8 mouse cellular contexts compared by ENCODE assay signal in genomic region chr1:72854337-72855237, GRCm38 (mm10). TPM values are rescaled to one million over a fixed set of nuclear protein-coding genes. Genes with fewer than 3 reads are reported as not detected.
A peak's percentile ranks its signal among the peaks of the same experiment; 100 is the strongest.
DNase-seq lines count a peak whose midpoint lies in the region; ATAC-seq and TF ChIP-seq lines count a peak whose summit lies in the region.
"Had no signal": no experiment of that assay in that cellular context is flagged by ENCODE, and none has a peak within 500 bp of the region (broad histone marks: within the 10 kb centered on the region; RNA-seq: fewer than 3 reads in every experiment).

No protein-coding gene starts in this region.

- no peak overlapping the region for H3K9ac ChIP-seq in hindbrain, embryonic 15.5 days
- H3K9ac ChIP-seq in stomach, postnatal 0 days (ENCODE audit: low read length): no peak overlapping the region
- H3K9ac ChIP-seq: neural tube, embryonic 13.5 days had no signal

- peak; percentile 66 to 74 for DNase-seq in right cerebral cortex, adult 2 months (ENCODE audit: low spot score in 2 of 2)
- DNase-seq in right cerebral cortex, postnatal 36 days (ENCODE audit: low spot score in 2 of 2): no peak
- peak; percentile 64 for DNase-seq in adipocyte (ENCODE audit: low spot score)
- DNase-seq in embryo, embryonic 11 days: peak; percentile 76
- DNase-seq in lung, postnatal 25 days (ENCODE audit: low spot score): peak; percentile 41
- peak; percentile 48 for DNase-seq in stomach, postnatal 0 days (ENCODE audit: low spot score)

- H3K36me3 ChIP-seq in hindbrain, embryonic 15.5 days: no peaks in the 10 kb centered on the region
- peaks cover 14% of the 10 kb centered on the region for H3K36me3 ChIP-seq in stomach, postnatal 0 days (ENCODE audit: control insufficient read depth, insufficient read depth, low read length)

- 38% methylated on average over 10 of the region's 10 CpGs for WGBS in hindbrain, embryonic 15.5 days
- WGBS in stomach, postnatal 0 days: 45% methylated on average over 10 of the region's 10 CpGs

- no peaks in the 10 kb centered on the region for H3K27me3 ChIP-seq in hindbrain, embryonic 15.5 days
- H3K27me3 ChIP-seq in stomach, postnatal 0 days (ENCODE audit: control insufficient read depth, insufficient read depth, low read length): no peaks in the 10 kb centered on the region
- H3K27me3 ChIP-seq: neural tube, embryonic 13.5 days had no signal

- no peak overlapping the region for H3K4me3 ChIP-seq in hindbrain, embryonic 15.5 days
- H3K4me3 ChIP-seq in stomach, postnatal 0 days (ENCODE audit: low read depth, low read length): no peak overlapping the region
- H3K4me3 ChIP-seq: neural tube, embryonic 13.5 days had no signal

- ATAC-seq in hindbrain, embryonic 15.5 days (ENCODE audit: low FRiP score, low read depth): peak; percentile 39; the same call in 1 of the 2 replicates
- ATAC-seq in stomach, postnatal 0 days (ENCODE audit: low FRiP score, low TSS enrichment): no peak

- H3K4me2 ChIP-seq in hindbrain, embryonic 15.5 days: no peak overlapping the region
- H3K4me2 ChIP-seq in stomach, postnatal 0 days (replicated peaks; ENCODE audit: low read depth): no peak overlapping the region
- H3K4me2 ChIP-seq: neural tube, embryonic 13.5 days had no signal

- no peak overlapping the region for H3K27ac ChIP-seq in hindbrain, embryonic 15.5 days (replicated peaks)
- H3K27ac ChIP-seq in stomach, postnatal 0 days (replicated peaks): no peak overlapping the region
- H3K27ac ChIP-seq: neural tube, embryonic 13.5 days had no signal

- no peaks in the 10 kb centered on the region for H3K9me3 ChIP-seq in hindbrain, embryonic 15.5 days
- no peaks in the 10 kb centered on the region for H3K9me3 ChIP-seq in stomach, postnatal 0 days (ENCODE audit: control insufficient read depth, low read length)
- H3K9me3 ChIP-seq: neural tube, embryonic 13.5 days had no signal

- no peak for TF ChIP-seq EP300 in stomach, postnatal 0 days (optimal IDR thresholded peaks at IDR 0.05)

- peaks cover 21% of the 10 kb centered on the region for H3K4me1 ChIP-seq in hindbrain, embryonic 15.5 days (replicated peaks)
- H3K4me1 ChIP-seq in stomach, postnatal 0 days (replicated peaks; ENCODE audit: control insufficient read depth, insufficient read depth): no peaks in the 10 kb centered on the region

- TF ChIP-seq CTCF in stomach, postnatal 0 days (IDR thresholded peaks at IDR 0.05; ENCODE audit: low read depth): peak; percentile 99

RNA-seq across cellular contexts. Expression of gene Igfbp5, which starts 20.1 kb away (rescaled TPM):
- polyA plus RNA-seq in hindbrain, embryonic 15.5 days (2015; fragmentation: Nextera tagmentation; extraction: Ambion mirVana): 48.5 and 56.5 TPM in 2 replicates
- polyA plus RNA-seq in stomach, postnatal 0 days (2015; fragmentation: Nextera tagmentation; extraction: Ambion mirVana): 37.8 and 44.2 TPM in 2 replicates

RNA-seq across cellular contexts. Expression of gene Igfbp2, which starts 30.3 kb away (rescaled TPM):
- 463 and 473 TPM in 2 replicates for polyA plus RNA-seq in hindbrain, embryonic 15.5 days (2015; fragmentation: Nextera tagmentation; extraction: Ambion mirVana)
- polyA plus RNA-seq in stomach, postnatal 0 days (2015; fragmentation: Nextera tagmentation; extraction: Ambion mirVana): 304 and 499 TPM in 2 replicates

Comparison
In these comparisons a context has a peak if more than half of its experiments do, and no peak if none do; other contexts are left out.
1. DNase-seq: peak in right cerebral cortex, adult 2 months (2 of 2), adipocyte (single experiment), embryo, embryonic 11 days (single experiment), lung, postnatal 25 days (single experiment) and stomach, postnatal 0 days (single experiment); none in right cerebral cortex, postnatal 36 days (0 of 2).